Mouse (Mus musculus) kidney, adult 2 months (tissue): Measurements from ENCODE around the gene Prdm1. TPM values are rescaled to one million over a fixed set of nuclear protein-coding genes. Genes with fewer than 3 reads are reported as not detected.

Experiments used
- DNase-seq: peaks from one replicate; pipeline ENCODE4 v3.0.0; 2021
- H3K27ac ChIP-seq: fragments of 200-500 bp; 2 replicates; pipeline ENCODE4 v1.5.1; 2012; ENCODE audit warnings: low read depth, low read length, control low read depth, inconsistent platforms; ENCODE audit not compliant: insufficient read depth
- H3K27me3 ChIP-seq: fragments of 200-500 bp; replicated peaks from 2 replicates; pipeline ENCODE4 v1.6.1; 2012; ENCODE audit warnings: mild to moderate bottlenecking, moderate library complexity, low read length, inconsistent platforms; ENCODE audit not compliant: control insufficient read depth, insufficient read depth
- H3K36me3 ChIP-seq: fragments of 200-500 bp; 2 replicates; pipeline ENCODE4 v1.6.1; 2012; ENCODE audit warnings: mild to moderate bottlenecking, moderate library complexity, low read length, inconsistent platforms; ENCODE audit not compliant: control insufficient read depth, insufficient read depth
- H3K4me1 ChIP-seq: fragments of 200-500 bp; 2 replicates; pipeline ENCODE4 v1.6.1; 2011; ENCODE audit warnings: low read length; ENCODE audit not compliant: control insufficient read depth, insufficient read depth
- H3K4me3 ChIP-seq: fragments of 200-500 bp; 2 replicates; pipeline ENCODE4 v1.5.1; 2011; ENCODE audit warnings: mild to moderate bottlenecking, low read depth, low read length, control low read depth; ENCODE audit not compliant: insufficient read depth
- CTCF ChIP-seq: fragments of 200-500 bp; conservative IDR thresholded peaks from 2 replicates; pipeline ENCODE4 v1.5.1; 2011; ENCODE audit warnings: low read depth, mild to moderate bottlenecking, control low read depth, low read length, moderate library complexity, mixed read lengths; ENCODE audit not compliant: insufficient read depth, insufficient read length
- POLR2A ChIP-seq: fragments of 200-500 bp; IDR thresholded peaks from one replicate; pipeline ENCODE4 v1.6.1; 2011; ENCODE audit warnings: low read depth, low read length, control low read depth
- WGBS: fragments of 180-500 bp; shearing (Covaris S2); methylation state at CpG from one replicate; pipeline ENCODE4 v1.1.7; 2018; 5-methylcytosine and 5-hydroxymethylcytosine counted together
- polyA plus RNA-seq: library from polyadenylated mRNA; depleted of rRNA; stranded (reverse); fragments of >200 nt; gene quantifications from 2 replicates; pipeline ENCODE4 v1.2.3, GENCODE M21; 2012

The Prdm1 gene
- polyA plus RNA-seq, 1 experiment: 1.9 TPM

DNA sequence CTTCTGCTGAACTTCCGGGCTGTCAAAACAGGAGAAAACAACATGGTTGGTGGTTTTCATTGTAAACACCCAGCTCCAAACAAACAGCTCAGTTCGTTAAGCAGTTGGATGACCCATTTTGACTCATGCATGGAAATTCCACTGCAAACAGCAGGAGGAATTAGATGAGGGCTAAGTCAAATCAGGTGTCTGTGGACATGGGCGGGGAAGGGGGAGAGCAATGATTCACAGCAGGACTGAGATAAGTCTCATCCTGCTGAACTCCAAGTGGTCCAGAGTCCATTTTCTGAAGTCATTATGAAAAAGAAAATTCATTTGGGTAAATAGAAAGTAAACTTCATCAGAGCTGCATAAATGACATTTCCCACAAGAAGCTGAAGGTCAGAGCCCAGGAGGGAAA, 108.1 kb downstream of the Prdm1 start:
- no peak for TF ChIP-seq POLR2A
- no peak for TF ChIP-seq CTCF
- no peaks in the 10 kb centered on the region for H3K4me1 ChIP-seq
- no peaks in the 10 kb centered on the region for H3K27me3 ChIP-seq
- no peak overlapping the region for H3K27ac ChIP-seq
- no peaks in the 10 kb centered on the region for H3K36me3 ChIP-seq
- no peak overlapping the region for H3K4me3 ChIP-seq
- no peak for DNase-seq
- WGBS: 75% methylated on average over 3 of the region's 3 CpGs

DNA sequence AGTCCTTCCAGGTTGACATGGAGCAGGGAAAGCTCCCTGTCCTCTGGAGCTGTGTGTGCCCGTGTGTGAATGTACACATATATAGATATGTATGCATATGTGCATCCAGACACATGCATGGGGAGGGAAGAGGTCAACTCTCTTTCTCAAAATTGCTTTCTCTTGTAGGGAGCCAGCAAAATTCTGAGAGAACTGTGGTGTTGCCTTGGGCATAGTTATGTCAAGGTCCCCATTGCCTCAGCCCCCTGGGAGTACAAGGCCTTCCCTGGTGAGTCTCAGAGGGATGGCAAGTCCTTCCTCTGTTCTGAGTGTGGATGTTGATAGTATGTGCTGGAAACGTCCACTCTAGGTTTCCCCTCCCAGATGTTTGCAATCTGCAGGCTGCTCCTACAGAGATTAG, 109.4 kb downstream of the Prdm1 start:
- Histone ChIP-seq H3K4me3 (no peak overlapping the region), H3K36me3 (no peaks in the 10 kb centered on the region), H3K27me3 (no peaks in the 10 kb centered on the region), H3K4me1 (no peaks in the 10 kb centered on the region), H3K27ac (no peak overlapping the region)
- WGBS: 77% methylated on average over 2 of the region's 2 CpGs
- DNase-seq: no peak
- TF ChIP-seq CTCF (no peak), POLR2A (no peak)

DNA sequence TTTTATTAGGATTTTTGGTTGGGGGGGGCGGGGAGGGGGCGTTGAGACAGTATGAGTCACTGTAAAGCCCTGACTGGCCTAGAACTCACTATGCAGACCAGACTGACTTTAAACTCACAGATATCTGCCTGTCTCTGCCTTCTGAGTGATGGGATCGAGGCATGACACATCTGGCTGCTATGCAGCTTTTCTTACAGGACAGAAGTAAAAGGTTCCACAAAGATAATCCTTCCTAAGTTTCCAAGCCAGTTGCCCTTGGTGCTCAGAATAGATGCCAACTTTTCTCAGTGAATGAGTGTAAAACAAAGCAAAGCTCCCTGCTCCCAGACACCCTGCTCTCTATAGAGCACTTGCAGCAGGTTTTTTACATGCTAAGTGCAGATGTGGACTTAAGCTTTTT, 112.7 kb downstream of the Prdm1 start:
- DNase-seq: no peak
- TF ChIP-seq POLR2A (no peak), CTCF (no peak)
- no peaks in the 10 kb centered on the region for H3K27me3 ChIP-seq
- 82% methylated on average over 3 of the region's 3 CpGs for WGBS
- H3K4me3 ChIP-seq: no peak overlapping the region
- no peaks in the 10 kb centered on the region for H3K4me1 ChIP-seq
- H3K27ac ChIP-seq: no peak overlapping the region
- no peaks in the 10 kb centered on the region for H3K36me3 ChIP-seq

DNA sequence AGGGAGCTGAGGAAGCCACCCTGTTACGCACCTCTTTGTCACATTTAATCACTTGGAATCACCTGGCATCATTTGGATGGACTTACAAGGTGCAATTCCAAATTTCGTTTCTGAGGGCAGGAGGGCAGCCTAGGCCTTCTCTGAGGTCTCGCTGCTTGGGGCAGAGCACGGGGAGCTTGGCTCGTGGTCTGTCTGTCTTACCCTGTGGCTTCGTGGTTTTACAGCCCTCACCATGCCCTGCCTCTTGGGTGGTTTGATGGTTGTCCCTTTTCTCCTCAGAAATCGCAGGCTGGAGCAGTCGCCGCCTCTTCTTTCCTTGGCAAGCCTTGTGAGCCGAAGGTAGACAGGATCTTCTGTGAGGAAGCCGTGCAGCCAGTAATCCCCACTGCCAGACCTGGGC, 118.3 kb downstream of the Prdm1 start:
- 84% methylated on average over 11 of the region's 11 CpGs for WGBS
- DNase-seq: no peak
- Histone ChIP-seq H3K36me3 (no peaks in the 10 kb centered on the region), H3K27ac (no peak overlapping the region), H3K27me3 (no peaks in the 10 kb centered on the region), H3K4me1 (no peaks in the 10 kb centered on the region), H3K4me3 (no peak overlapping the region)
- TF ChIP-seq CTCF (no peak), POLR2A (no peak)

DNA sequence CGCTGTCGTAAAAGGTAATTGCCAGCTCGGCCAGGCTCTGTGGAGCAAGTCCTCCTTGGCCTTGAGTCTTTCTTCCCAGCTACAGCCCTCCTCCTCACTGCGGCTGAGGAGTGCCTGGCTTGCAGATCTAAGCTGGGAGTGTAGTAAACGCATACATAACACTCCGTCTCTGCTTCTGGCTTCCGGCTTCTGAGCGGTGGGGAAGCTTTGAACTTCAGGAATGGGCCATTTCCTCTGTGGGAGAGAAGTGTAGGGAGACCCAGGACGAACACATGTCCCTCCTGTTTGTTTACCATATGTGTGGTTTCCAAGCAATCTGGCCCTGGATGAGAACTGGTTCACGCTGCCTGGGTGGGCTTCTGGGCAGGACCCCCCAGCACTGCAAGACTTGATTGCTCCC, 119.2 kb downstream of the Prdm1 start:
- no peak overlapping the region for H3K4me3 ChIP-seq
- 41% methylated on average over 10 of the region's 10 CpGs for WGBS
- DNase-seq: no peak
- no peak overlapping the region for H3K27ac ChIP-seq
- H3K36me3 ChIP-seq: no peaks in the 10 kb centered on the region
- H3K27me3 ChIP-seq: no peaks in the 10 kb centered on the region
- no peaks in the 10 kb centered on the region for H3K4me1 ChIP-seq
- TF ChIP-seq POLR2A (no peak), CTCF (no peak)

DNA sequence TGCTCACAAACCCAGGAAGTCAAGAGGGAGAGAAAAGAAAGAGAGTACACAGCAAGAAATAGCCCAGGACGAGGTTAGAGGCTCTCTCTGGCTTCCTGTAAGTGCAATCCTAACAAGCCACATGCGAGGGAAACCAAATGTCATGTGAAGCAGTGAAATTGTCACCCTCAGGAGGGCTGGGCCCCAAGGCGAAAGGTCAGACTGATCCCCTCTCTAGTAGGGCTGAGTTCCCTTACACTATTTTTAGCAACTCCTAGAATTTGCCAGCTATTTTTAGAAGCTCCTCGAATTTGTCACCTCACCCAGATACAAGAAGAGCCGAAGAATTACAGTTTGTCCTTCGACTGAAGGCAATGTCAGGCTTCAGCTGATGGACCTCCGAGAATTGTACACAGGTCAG, 124.9 kb downstream of the Prdm1 start:
- TF ChIP-seq POLR2A (no peak), CTCF (no peak)
- 65% methylated on average over 7 of the region's 7 CpGs for WGBS
- Histone ChIP-seq H3K27ac (no peak overlapping the region), H3K36me3 (no peaks in the 10 kb centered on the region), H3K27me3 (no peaks in the 10 kb centered on the region), H3K4me3 (no peak overlapping the region), H3K4me1 (no peaks in the 10 kb centered on the region)
- no peak for DNase-seq

DNA sequence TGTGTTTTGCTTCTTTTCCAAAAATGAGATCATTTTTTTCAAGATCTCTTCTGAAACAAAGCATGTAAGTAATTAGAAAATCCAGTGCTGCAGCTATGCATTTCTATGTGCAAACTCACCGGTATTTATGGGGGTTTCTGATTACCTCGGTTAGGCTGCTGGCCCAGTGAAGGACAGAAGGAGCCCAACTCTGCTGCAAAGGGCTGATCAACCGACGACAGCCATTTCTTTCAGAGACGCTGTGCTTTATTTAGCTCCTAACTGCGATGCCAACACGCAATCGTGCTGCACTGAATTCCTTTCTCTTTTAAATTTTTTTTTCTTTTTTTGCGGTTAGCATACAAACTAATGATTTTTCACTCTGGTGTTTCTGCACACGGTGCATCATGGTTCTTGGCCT, 126.7 kb downstream of the Prdm1 start:
- no peaks in the 10 kb centered on the region for H3K27me3 ChIP-seq
- H3K36me3 ChIP-seq: no peaks in the 10 kb centered on the region
- 77% methylated on average over 10 of the region's 10 CpGs for WGBS
- DNase-seq: no peak
- H3K27ac ChIP-seq: no peak overlapping the region
- no peak overlapping the region for H3K4me3 ChIP-seq
- H3K4me1 ChIP-seq: no peaks in the 10 kb centered on the region
- TF ChIP-seq POLR2A (no peak), CTCF (no peak)

DNA sequence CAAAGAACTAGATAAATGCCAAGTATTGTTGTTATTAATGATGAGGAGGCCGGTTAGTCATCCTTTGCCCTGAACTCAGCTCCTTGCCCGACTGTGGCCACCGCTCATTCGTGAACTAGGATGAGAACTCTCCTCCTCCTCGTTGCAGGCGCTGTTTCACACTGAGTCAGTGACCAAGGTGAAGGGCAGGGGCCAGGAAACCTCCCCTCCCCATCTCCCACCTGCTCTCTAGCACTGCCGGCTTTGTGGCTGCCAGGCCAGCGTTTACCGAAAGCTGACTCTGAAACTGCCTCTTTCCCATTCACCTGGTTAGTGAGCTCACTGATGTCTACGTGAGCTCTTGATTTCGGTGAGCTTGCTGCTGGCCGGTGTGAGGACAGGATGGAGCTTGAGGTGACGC, 127.7 kb downstream of the Prdm1 start:
- no peak for DNase-seq
- Histone ChIP-seq H3K27ac (no peak overlapping the region), H3K36me3 (no peaks in the 10 kb centered on the region), H3K27me3 (no peaks in the 10 kb centered on the region), H3K4me1 (no peaks in the 10 kb centered on the region), H3K4me3 (no peak overlapping the region)
- no peak for TF ChIP-seq POLR2A
- TF ChIP-seq CTCF: no peak
- 69% methylated on average over 13 of the region's 13 CpGs for WGBS
